Mouse (Mus musculus): ENCODE measurements around the gene Cd164l2. TPM values are rescaled to one million over a fixed set of nuclear protein-coding genes. Genes with fewer than 3 reads are reported as not detected.

Gene Cd164l2
- polyA plus RNA-seq, 1 experiment = 10.9 TPM

DNA sequence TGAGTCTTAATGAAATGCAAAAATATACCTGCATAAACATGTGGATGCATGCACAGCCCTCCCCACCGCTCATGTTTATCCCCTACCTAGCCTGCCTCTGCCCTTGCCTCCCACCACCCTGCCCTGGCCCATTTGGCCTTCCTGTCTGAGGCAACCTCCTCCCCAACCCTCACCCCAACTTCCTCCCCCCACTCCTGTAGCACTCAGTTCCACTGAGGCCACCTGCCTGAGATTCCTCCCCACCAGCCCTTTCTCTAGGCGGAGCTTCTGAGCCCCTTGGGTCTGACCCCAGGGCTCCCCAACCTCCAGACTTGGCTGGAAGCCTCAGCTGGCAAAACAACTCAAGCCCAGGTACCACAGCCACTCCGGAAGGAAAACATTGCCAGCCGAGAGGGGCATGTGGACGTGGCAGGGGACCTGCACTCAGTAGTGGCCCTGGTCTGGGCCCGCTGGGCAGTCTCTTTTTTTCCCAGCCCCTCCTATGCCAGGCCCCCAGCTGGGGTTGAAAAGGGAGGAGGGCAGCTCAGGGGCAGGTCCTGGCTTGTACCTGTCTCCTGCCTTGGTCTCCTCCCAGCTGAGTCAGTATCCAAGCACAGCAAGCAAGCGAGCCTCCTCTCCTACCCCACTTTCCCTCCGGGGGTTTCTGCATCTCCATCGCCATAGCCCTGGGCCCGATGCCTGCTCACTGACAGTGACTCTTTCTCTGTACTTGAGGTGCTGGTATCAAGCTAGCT, 49.9 kb downstream of the Cd164l2 start:
- Histone ChIP-seq H3K4me3 (replicated peaks; ENCODE audit: insufficient read depth, low read depth, low read length) (no peak overlapping the region), H3K27ac (ENCODE audit: insufficient read depth, low read length) (no peak overlapping the region), H3K4me1 (ENCODE audit: control insufficient read depth, insufficient read depth, low read length) (no peaks in the 10 kb centered on the region), H3K27me3 (ENCODE audit: control insufficient read depth, insufficient read depth, low read length) (no peaks in the 10 kb centered on the region)
- TF ChIP-seq POLR2A (IDR thresholded peaks at IDR 0.05; ENCODE audit: borderline replicate concordance, insufficient read depth, low read length) = no peak
- no peak for TF ChIP-seq CTCF (IDR thresholded peaks at IDR 0.05; ENCODE audit: borderline replicate concordance, insufficient read depth, low read depth, low read length)
- 37% methylated on average over 10 of the region's 10 CpGs for WGBS
- DNase-seq = no peak

DNA sequence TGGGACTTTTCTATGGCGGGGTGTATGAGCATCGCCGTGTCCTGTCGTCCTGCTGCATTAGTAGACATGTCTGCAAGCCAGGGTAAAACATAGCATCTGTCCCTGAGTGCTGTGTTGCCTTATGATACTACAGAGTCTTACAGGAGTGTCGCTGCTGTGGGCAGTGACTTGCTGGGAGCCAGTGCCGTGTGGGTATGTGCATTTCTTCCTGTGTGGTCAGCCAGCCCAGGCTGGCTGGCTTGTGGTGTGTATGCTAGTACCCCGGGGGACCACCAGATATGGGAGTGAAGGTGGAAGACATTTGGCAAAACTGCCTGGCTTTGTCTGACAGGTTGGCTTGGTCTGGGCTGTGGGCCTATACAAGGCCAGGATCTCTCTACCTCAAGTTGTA, 50.4 kb downstream of the Cd164l2 start:
- Histone ChIP-seq H3K27me3 (ENCODE audit: control insufficient read depth, insufficient read depth, low read length) (no peaks in the 10 kb centered on the region), H3K27ac (ENCODE audit: insufficient read depth, low read length) (no peak overlapping the region), H3K4me1 (ENCODE audit: control insufficient read depth, insufficient read depth, low read length) (no peaks in the 10 kb centered on the region), H3K4me3 (replicated peaks; ENCODE audit: insufficient read depth, low read depth, low read length) (no peak overlapping the region)
- 52% methylated on average over 7 of the region's 7 CpGs for WGBS
- no peak for TF ChIP-seq POLR2A (IDR thresholded peaks at IDR 0.05; ENCODE audit: borderline replicate concordance, insufficient read depth, low read length)
- no peak for TF ChIP-seq CTCF (IDR thresholded peaks at IDR 0.05; ENCODE audit: borderline replicate concordance, insufficient read depth, low read depth, low read length)
- no peak for DNase-seq

DNA sequence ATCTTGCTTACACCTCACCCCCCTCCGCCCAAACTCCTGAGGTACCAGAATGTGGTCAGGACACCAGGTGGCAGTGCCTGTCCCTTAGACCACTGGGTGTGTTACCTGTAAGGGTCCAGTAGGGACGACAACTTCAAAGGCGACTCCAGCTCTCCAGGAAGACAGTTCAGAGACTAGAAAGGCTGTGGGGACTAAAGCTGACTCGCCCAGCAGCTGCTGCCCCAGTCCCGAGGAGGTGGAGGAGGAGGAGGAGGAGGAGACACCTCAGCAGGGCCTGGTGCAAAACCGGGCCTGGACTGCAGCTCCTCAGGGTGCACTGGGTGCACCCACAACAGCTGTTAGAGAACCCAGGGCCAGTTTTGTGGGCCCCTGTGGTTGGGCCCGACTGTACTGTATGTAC, 51.0 kb downstream of the Cd164l2 start, which contains the start of gene Sytl1:
Gene Sytl1, minus strand, starts transcription at position 232 of the 400 bp plus-strand sequence.
- 38% methylated on average over 7 of the region's 7 CpGs for WGBS
- TF ChIP-seq CTCF (IDR thresholded peaks at IDR 0.05; ENCODE audit: borderline replicate concordance, insufficient read depth, low read depth, low read length) = no peak; the same call in 1 of the 2 replicates
- no peak for TF ChIP-seq POLR2A (IDR thresholded peaks at IDR 0.05; ENCODE audit: borderline replicate concordance, insufficient read depth, low read length)
- Histone ChIP-seq H3K27me3 (ENCODE audit: control insufficient read depth, insufficient read depth, low read length) (no peaks in the 10 kb centered on the region), H3K4me3 (replicated peaks; ENCODE audit: insufficient read depth, low read depth, low read length) (no peak within 1 kb of the TSS), H3K4me1 (ENCODE audit: control insufficient read depth, insufficient read depth, low read length) (no peaks in the 10 kb centered on the region), H3K27ac (ENCODE audit: insufficient read depth, low read length) (no peak within 1 kb of the TSS)
- DNase-seq = no peak

DNA sequence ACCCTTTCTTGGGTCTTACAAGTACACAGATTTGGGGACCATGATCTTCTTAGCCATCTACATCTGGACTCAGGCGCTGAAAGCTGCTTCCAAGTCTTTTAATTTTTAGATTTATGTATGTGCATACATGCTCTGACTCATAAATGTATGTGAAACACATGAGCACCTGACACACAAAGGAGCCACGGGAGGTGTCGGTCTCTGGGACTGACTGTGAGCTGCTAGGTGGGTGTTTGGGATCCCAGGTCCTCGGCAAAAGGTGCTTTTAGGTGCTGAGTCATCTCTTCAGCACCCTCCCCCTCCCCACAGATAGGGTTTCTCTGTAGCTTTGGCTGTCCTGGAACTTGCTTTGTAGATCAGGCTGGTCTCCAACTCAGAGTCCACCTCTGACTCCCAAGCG, 51.8 kb downstream of the Cd164l2 start:
- no peaks in the 10 kb centered on the region for H3K27me3 ChIP-seq (ENCODE audit: control insufficient read depth, insufficient read depth, low read length)
- no peaks in the 10 kb centered on the region for H3K4me1 ChIP-seq (ENCODE audit: control insufficient read depth, insufficient read depth, low read length)
- H3K27ac ChIP-seq (ENCODE audit: insufficient read depth, low read length) = no peak overlapping the region
- no peak overlapping the region for H3K4me3 ChIP-seq (replicated peaks; ENCODE audit: insufficient read depth, low read depth, low read length)
- DNase-seq = no peak
- 95% methylated on average over 5 of the region's 5 CpGs for WGBS
- TF ChIP-seq CTCF (IDR thresholded peaks at IDR 0.05; ENCODE audit: borderline replicate concordance, insufficient read depth, low read depth, low read length) (no peak), POLR2A (IDR thresholded peaks at IDR 0.05; ENCODE audit: borderline replicate concordance, insufficient read depth, low read length) (no peak)

DNA sequence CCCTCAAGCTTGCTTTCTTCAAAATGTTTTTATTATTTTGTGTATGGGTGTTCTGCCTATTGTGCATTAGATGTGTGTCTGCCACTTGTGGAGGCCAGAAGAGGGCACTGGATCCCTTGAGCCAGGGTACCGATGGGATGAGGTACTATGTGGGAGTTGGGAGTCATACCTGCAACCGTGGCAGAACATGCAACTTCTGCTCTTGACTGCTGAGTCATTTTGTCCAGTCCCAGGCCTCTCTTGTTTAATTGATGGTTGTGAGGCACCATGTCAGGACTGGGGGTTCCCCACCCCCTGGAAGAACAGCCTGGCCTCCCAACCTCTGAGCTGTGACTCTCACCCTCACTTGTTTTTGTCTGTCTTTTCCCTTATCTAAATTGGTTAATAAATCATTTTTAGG, 52.6 kb downstream of the Cd164l2 start:
- 85% methylated on average over 2 of the region's 2 CpGs for WGBS
- no peak overlapping the region for H3K4me3 ChIP-seq (replicated peaks; ENCODE audit: insufficient read depth, low read depth, low read length)
- no peaks in the 10 kb centered on the region for H3K27me3 ChIP-seq (ENCODE audit: control insufficient read depth, insufficient read depth, low read length)
- DNase-seq = no peak
- no peak for TF ChIP-seq CTCF (IDR thresholded peaks at IDR 0.05; ENCODE audit: borderline replicate concordance, insufficient read depth, low read depth, low read length)
- TF ChIP-seq POLR2A (IDR thresholded peaks at IDR 0.05; ENCODE audit: borderline replicate concordance, insufficient read depth, low read length) = no peak
- no peak overlapping the region for H3K27ac ChIP-seq (ENCODE audit: insufficient read depth, low read length)
- H3K4me1 ChIP-seq (ENCODE audit: control insufficient read depth, insufficient read depth, low read length) = no peaks in the 10 kb centered on the region

DNA sequence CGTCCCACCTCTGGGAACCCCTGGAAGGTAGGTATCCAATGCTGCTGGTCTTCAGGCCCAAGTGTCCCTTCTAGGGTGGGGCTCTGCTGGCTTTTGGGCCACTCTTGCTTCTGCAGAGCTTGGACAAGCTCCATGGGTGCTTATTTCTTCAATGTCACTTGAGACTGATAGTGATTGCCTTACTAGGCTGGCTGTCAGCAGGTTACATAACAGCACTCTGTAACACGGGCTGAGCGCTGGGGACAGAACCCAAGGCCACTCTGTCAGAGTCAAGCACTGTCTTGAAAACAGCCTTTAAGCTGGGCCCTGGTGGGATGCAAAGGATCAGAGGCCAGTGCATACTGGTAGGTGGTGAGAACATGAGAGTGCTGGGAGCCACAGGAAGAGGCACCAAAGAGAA, 53.4 kb downstream of the Cd164l2 start:
- WGBS = 96% methylated on average over 3 of the region's 3 CpGs
- DNase-seq = no peak
- H3K27ac ChIP-seq (ENCODE audit: insufficient read depth, low read length) = no peak overlapping the region
- H3K4me1 ChIP-seq (ENCODE audit: control insufficient read depth, insufficient read depth, low read length) = no peaks in the 10 kb centered on the region
- H3K27me3 ChIP-seq (ENCODE audit: control insufficient read depth, insufficient read depth, low read length) = no peaks in the 10 kb centered on the region
- TF ChIP-seq POLR2A (IDR thresholded peaks at IDR 0.05; ENCODE audit: borderline replicate concordance, insufficient read depth, low read length) = no peak
- TF ChIP-seq CTCF (IDR thresholded peaks at IDR 0.05; ENCODE audit: borderline replicate concordance, insufficient read depth, low read depth, low read length) = no peak
- H3K4me3 ChIP-seq (replicated peaks; ENCODE audit: insufficient read depth, low read depth, low read length) = no peak overlapping the region

DNA sequence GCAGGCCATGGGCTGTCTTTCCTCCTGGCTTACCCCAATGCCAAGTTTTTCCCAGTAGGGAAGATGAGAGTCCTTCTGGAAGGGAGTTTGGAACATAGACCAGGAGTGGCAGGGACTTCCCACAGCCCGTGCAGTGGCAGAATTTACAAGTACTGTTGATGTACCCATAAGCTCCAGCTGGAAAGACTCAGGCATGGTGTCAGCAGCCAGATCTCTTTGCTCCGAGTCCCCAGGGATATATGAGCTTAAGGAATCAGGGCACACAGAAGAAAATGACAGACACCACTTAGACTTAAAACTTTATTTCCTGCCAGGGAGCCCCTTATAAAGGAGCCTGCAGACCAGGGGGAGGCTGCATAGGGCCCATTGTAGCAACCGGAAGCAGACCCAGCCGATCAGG, 53.8 kb downstream of the Cd164l2 start:
- peaks cover 4% of the 10 kb centered on the region for H3K4me1 ChIP-seq (ENCODE audit: control insufficient read depth, insufficient read depth, low read length)
- no peak for DNase-seq
- WGBS = 80% methylated on average over 4 of the region's 4 CpGs
- TF ChIP-seq CTCF (IDR thresholded peaks at IDR 0.05; ENCODE audit: borderline replicate concordance, insufficient read depth, low read depth, low read length) (no peak), POLR2A (IDR thresholded peaks at IDR 0.05; ENCODE audit: borderline replicate concordance, insufficient read depth, low read length) (no peak)
- H3K4me3 ChIP-seq (replicated peaks; ENCODE audit: insufficient read depth, low read depth, low read length) = no peak overlapping the region
- no peak overlapping the region for H3K27ac ChIP-seq (ENCODE audit: insufficient read depth, low read length)
- H3K27me3 ChIP-seq (ENCODE audit: control insufficient read depth, insufficient read depth, low read length) = no peaks in the 10 kb centered on the region

DNA sequence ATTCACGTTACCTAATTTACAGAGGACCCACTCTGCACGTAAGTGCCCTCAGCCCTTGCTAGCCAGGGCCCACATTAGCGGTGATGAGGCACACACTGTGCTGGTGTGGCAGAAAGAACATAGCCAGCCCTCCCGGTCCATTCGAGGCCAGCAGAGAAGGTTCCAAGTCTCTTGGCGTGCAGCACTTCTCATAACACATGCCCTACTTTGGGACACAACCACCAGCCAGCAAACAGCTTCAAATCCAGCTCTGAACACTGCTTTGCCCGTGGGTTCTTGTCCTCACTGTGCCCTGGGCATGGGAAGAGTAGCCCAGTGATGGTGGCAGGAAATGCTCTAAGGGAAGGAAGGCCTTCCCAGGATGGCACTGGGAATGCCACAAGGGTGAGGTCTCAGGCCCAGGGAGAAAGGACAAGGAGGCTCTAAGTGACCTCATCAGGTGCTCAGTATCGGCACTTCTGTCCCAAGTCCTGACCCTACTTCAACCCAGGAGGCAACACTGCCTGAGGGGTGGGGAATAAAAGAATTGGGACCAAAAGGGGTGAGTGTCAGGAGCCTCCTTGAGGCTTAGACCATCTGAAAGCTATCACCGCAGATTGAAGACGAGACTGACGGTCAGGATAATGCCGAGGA, 54.4 kb downstream of the Cd164l2 start:
- WGBS = 81% methylated on average over 12 of the region's 12 CpGs
- H3K27ac ChIP-seq (ENCODE audit: insufficient read depth, low read length) = no peak overlapping the region
- TF ChIP-seq CTCF (IDR thresholded peaks at IDR 0.05; ENCODE audit: borderline replicate concordance, insufficient read depth, low read depth, low read length) (no peak), POLR2A (IDR thresholded peaks at IDR 0.05; ENCODE audit: borderline replicate concordance, insufficient read depth, low read length) (no peak)
- H3K4me1 ChIP-seq (ENCODE audit: control insufficient read depth, insufficient read depth, low read length) = peaks cover 7% of the 10 kb centered on the region
- H3K4me3 ChIP-seq (replicated peaks; ENCODE audit: insufficient read depth, low read depth, low read length) = no peak overlapping the region
- no peak for DNase-seq
- H3K27me3 ChIP-seq (ENCODE audit: control insufficient read depth, insufficient read depth, low read length) = no peaks in the 10 kb centered on the region

All from cerebellum, adult 2 months (tissue).